Mouse (Mus musculus): ENCODE measurements around the gene Ptov1.

Gene Ptov1

DNA sequence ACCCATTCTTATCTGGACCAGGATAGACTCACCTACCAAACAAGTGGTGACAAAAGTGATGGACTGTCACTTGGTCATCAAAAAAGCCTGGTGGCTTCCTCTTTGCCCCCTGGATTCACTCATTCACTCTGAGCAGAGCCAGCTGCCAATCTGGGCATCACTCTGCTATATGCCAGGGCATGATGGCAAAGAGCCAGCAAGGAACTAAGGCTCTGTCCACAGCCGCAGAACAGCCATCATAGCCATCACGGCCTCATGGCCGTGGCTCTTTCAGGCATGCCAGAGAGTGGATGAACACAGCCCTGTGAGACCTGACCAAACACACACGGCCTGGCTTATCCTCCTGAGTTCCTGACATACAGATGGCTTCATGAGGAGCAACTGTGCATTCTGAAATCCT lies 21.1 kb upstream of the Ptov1 start:
- in situ Hi-C loops (cut with MboI; ENCODE audit: unreplicated experiment in 2 of 2), result loop anchor here in 1 of 2 experiments (10.0 kb wide), 1 partner anchor 64 kb away; no protein-coding TSS in a partner anchor

DNA sequence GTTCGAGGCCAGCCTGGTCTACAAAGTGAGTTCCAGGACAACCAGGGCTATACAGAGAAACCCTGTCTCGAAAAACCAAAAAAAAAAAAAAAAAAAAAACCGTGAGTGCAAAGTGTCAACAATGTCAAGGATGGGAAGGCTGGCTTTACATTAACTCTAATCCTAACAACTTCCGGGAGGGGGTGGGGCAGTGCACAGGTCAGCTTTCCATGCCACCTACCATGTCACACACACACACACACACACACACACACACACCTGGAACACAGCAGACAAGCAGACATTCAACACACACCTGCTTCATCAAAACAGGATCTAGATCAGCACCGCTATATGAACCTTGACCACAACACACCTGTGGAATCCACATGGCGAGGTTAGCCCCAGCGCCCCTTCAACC lies 20.6 kb upstream of the Ptov1 start:
- in situ Hi-C loops (cut with MboI; ENCODE audit: unreplicated experiment in 2 of 2), result loop anchor here in 1 of 2 experiments (10.0 kb wide), 1 partner anchor 65 kb away; no protein-coding TSS in a partner anchor

GRCm38 (mm10) chr7:44888256-44889105 lies 18.9 kb upstream of the Ptov1 start:
- in situ Hi-C loops (cut with MboI; ENCODE audit: unreplicated experiment in 2 of 2), result no loop called here

- in situ Hi-C loops (cut with MboI; ENCODE audit: unreplicated experiment in 2 of 2), result no loop called here
Measured at GRCm38 (mm10) chr7:44886964-44887363, 17.4 kb upstream of the Ptov1 start.

GRCm38 (mm10) chr7:44884637-44885036 lies 15.0 kb upstream of the Ptov1 start:
- in situ Hi-C loops (cut with MboI; ENCODE audit: unreplicated experiment in 2 of 2), result no loop called here

DNA sequence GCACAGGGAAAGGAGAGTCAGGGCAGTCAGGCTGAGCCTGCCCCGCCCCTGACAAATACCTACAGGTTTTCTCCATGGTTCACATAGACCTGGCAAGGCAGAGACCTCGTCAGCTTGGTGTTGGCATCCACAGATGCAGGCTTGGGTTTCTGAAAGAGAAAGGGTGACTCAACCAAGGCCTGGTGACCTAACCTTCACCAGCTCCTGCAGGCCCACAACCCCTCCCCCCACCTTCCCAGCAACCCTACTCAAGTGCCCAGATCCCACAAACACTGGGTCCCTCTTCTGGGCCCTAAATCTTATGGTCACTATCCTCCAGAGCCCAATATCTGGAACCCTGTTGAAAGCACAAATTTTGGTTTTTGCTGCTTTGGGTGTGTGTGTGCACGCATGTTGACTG lies 13.4 kb upstream of the Ptov1 start:
- in situ Hi-C loops (cut with MboI; ENCODE audit: unreplicated experiment in 2 of 2), result no loop called here

DNA sequence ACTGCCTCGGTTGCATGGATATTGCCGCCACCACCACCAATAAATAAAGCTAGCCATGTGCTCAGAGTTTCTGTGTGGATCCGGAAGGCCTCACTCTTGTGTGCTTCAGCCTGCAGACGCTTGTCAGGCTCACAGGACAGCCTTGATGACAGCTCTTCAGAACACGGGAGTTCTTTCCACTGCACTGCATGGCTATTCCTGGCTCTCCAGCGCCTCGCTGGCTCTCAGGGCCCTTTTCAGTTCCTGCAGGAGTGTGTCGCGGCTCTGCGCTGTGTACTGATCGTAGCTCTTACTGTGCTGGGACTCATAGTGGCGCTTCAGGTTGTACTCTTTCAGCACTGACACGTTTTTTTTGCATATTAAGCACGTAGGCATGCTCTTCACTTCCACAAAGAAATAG lies 8.2 kb upstream of the Ptov1 start:
- in situ Hi-C loops (cut with MboI; ENCODE audit: unreplicated experiment in 2 of 2), result no loop called here

- in situ Hi-C loops (cut with MboI; ENCODE audit: unreplicated experiment in 2 of 2), result loop anchor here in 1 of 2 experiments (25.0 kb wide), 1 partner anchor 334 kb away; the partner anchor contains the start of genes Pold1 and Spib
Measured at GRCm38 (mm10) chr7:44871774-44872173, 2.2 kb upstream of the Ptov1 start.

- in situ Hi-C loops (cut with MboI; ENCODE audit: unreplicated experiment in 2 of 2), result loop anchor here in 1 of 2 experiments (25.0 kb wide), 1 partner anchor 334 kb away; the partner anchor contains the start of genes Pold1 and Spib
Measured at GRCm38 (mm10) chr7:44871181-44871580, 1.6 kb upstream of the Ptov1 start.

- in situ Hi-C loops (cut with MboI; ENCODE audit: unreplicated experiment in 2 of 2), result loop anchor here in 1 of 2 experiments (25.0 kb wide), 1 partner anchor 333 kb away; the partner anchor contains the start of genes Pold1 and Spib
Measured at GRCm38 (mm10) chr7:44870614-44871013, 1.0 kb upstream of the Ptov1 start.

DNA sequence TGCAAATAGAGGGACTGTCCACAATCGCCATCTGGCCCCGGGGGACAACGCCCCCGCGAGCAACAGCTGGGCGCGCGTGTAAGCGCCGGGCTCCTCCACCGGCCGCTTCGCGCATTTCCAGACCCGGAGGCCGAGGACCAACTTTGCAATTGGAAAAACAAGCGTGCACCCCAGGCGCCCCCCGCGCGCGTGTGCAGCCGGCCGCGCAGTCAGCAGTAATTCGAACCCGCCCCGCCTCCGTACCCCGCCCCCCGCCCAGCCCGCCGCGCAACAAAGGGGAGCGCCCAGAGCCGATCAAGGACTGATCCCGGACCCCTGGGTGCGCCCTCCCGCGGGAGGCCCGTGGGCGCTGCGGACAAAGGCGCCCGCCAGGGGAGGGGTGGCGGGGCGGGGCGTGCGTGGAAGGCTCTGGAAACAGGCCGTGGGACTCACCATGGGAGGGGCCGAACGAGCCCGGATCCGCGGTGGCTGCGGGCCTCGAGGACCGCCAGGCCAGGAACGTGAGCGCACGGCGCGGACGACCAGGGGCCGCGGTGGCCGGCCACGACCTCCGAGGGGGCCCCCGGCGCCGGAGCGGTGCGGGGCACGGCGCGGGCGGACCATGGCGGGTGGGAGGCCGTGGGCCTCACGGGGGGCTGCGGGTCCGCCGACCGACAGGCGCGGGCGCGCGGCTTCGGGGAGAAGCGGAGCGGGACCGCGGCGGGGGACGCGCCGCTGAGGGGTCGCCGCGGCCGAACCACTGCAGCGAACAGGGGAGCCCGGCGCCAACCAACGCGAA lies 480 bp downstream of the Ptov1 start:
- in situ Hi-C loops (cut with MboI; ENCODE audit: unreplicated experiment in 2 of 2), result loop anchor here in 1 of 2 experiments (25.0 kb wide), 1 partner anchor 332 kb away; the partner anchor contains the start of genes Pold1 and Spib

- in situ Hi-C loops (cut with MboI; ENCODE audit: unreplicated experiment in 2 of 2), result loop anchor here in 1 of 2 experiments (25.0 kb wide), 1 partner anchor 331 kb away; the partner anchor contains the start of genes Pold1 and Spib
Measured at GRCm38 (mm10) chr7:44868465-44868864, 1.1 kb downstream of the Ptov1 start.

DNA sequence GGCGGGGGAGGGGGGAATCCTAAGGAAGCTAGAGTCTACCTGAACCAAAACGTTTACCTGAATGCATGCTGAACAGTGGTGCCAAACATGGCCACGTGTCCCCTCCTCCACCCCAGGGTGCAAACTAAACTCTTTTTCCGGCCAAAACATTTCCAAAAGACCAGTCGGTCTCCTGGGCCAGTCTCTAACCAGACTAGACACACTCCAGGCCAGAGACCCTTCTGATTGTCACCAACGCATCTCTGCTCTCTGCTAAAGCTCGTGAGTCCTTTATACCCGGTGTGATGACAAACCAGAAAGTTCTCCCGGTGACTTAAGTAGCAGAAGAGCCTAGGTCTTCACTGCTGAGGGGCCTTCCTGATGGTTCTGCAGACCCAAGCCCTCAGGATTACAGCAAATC lies 1.8 kb downstream of the Ptov1 start:
- in situ Hi-C loops (cut with MboI; ENCODE audit: unreplicated experiment in 2 of 2), result loop anchor here in 1 of 2 experiments (25.0 kb wide), 1 partner anchor 331 kb away; the partner anchor contains the start of genes Pold1 and Spib

GRCm38 (mm10) chr7:44867010-44867702 lies 2.4 kb downstream of the Ptov1 start:
- in situ Hi-C loops (cut with MboI; ENCODE audit: unreplicated experiment in 2 of 2), result loop anchor here in 1 of 2 experiments (25.0 kb wide), 1 partner anchor 330 kb away; the partner anchor contains the start of genes Pold1 and Spib

DNA sequence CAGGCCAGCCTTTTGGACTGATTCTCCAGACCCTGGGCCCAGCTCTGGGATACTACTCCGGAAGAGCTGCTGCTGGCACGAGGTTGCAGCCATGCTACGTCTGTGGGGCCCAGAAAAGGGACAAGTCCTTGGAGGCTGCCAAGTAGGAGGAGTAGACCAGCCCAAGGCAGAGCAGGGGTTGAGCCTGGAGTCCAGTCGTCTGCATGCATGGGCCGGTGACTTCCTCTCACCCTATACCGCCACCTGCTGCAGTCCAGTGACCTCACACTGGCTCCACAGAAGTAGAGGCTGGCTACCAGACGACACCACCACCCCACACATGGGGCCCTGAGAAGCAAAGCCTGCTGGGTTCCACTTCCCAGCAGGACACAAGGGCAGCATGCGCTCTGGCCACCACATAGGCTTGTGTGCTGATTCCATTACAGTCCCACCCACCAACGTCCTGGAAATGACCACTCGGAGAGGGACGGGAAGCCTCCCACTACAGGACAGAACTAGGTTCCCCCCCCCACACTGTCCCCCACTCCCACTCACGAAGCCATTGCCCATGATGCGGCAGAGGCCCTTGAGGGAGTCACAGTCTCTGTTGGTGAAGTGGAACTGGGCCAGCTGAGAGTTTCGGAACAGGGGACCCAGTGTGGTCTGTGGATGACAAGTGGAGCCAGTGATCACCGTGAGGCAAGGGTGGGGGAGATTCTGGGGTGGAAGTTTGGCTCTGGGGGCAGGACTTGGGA lies 3.1 kb downstream of the Ptov1 start:
- in situ Hi-C loops (cut with MboI; ENCODE audit: unreplicated experiment in 2 of 2), result loop anchor here in 1 of 2 experiments (25.0 kb wide), 1 partner anchor 329 kb away; the partner anchor contains the start of genes Pold1 and Spib

- in situ Hi-C loops (cut with MboI; ENCODE audit: unreplicated experiment in 2 of 2), result loop anchor here in 1 of 2 experiments (25.0 kb wide), 1 partner anchor 328 kb away; the partner anchor contains the start of genes Pold1 and Spib
Measured at GRCm38 (mm10) chr7:44864595-44865542, 4.7 kb downstream of the Ptov1 start.

DNA sequence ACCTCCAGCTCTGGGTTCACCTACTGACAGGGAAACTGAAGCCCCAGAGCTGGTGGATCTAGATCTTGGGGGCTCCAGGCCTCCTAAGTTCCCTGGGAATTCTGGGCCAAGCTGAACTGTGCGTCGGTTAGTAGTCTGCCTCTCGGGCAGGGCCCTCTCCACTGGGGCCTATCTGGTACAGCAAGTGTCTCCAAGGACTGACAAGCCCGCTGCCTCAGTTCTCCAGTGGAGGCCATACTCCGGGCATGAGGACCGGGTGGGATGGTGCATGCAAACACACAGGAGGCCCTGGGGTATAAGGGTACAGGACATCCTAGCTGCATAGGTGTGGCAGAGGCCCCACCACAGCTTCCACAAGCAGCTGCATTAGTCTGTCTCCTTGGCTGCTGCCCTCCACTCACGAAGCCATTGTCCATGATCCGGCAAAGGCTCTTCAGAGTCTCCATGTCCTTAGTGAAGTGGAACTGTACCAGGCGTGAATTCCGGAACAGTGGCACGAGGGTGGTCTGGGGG lies 5.5 kb downstream of the Ptov1 start:
- in situ Hi-C loops (cut with MboI; ENCODE audit: unreplicated experiment in 2 of 2), result loop anchor here in 1 of 2 experiments (25.0 kb wide), 1 partner anchor 327 kb away; the partner anchor contains the start of genes Pold1 and Spib

DNA sequence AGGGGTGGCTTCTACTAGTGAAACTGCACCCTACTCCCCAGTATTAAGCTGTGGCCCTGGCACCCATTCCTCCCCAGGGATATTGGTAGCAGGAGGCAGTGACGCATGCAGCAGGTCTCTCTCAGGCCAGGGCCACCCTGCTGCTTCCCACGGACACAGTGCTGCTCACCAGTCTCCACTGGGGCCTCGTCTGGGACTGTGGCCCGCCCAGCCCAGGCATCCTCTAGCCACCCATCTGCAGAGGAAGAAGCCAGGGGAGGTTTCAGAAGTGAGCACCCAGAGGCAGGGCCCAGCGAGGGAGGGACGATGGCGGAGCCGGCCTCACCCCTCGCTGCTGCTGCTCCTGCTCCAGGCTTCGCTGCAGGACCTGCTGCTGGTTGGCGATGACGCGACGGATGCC lies 6.4 kb downstream of the Ptov1 start:
- in situ Hi-C loops (cut with MboI; ENCODE audit: unreplicated experiment in 2 of 2), result loop anchor here in 1 of 2 experiments (25.0 kb wide), 1 partner anchor 326 kb away; the partner anchor contains the start of genes Pold1 and Spib

Data from v-Abl transformed pro-B cells (cell line).